Mouse (Mus musculus): ENCODE data around the gene Dffb. TPM values are rescaled to one million over a fixed set of nuclear protein-coding genes. Genes with fewer than 3 reads are reported as not detected.

The Dffb gene
- polyA plus RNA-seq, 1 experiment = 15.7 TPM

DNA sequence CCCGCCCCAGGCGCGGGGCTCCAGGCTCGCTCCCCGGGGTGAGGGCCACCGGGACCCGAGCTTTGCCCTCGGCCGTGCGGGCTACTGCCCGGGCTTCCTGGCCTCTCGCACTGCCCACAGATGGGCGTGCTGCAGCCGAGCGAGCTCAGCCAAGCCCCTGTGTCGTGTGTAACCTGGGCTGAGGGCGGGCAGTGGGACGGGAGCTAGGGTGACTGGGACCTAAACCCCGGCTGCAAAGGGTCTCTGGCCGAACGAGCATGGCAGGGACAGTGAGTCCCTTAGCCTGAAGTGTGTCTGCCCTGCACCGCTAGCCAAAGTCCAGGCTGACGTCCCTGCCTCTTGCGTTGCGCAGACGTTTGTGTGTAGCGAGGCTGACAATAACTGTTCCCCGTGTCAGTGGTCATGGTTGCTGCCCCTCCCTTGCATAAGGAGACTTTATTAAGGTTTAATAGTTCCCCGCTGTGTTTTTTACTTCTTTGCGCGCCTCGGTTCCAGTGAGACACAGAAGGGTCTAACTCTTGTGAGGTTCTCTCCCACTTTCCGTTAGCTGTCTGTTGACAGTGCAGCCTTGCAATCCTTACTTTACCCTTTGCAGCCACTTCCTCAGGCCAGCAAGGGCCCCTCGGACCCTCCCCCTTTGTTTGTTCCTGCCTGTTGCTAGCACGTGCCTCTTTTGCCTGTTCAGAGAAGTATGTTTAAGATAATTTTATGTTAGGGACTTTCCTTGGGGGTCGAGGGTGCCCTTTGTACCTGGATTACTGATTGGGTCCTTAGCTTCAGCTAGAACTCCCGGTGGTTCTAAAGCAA is 17.3 kb downstream of the Dffb start:
- no peak for TF ChIP-seq CTCF (IDR thresholded peaks at IDR 0.05; ENCODE audit: control insufficient read depth, insufficient read depth, low read length)
- peak; percentile 26; the same call in 1 of the 2 replicates for TF ChIP-seq POLR2A (IDR thresholded peaks at IDR 0.05; ENCODE audit: borderline replicate concordance, control insufficient read depth, low read depth, low read length)
- under 1% methylated on average over 37 of the region's 37 CpGs for WGBS
- Histone ChIP-seq H3K4me1 (ENCODE audit: control insufficient read depth, insufficient read depth, low read length) (no peaks in the 10 kb centered on the region; the same call in 1 of the 2 replicates), H3K4me3 (replicated peaks; ENCODE audit: control insufficient read depth, low read depth, low read length) (peak overlapping the region; percentile 99), H3K27ac (ENCODE audit: control insufficient read depth, insufficient read depth, low read depth, low read length, poor library complexity) (peak overlapping the region; percentile 88)

DNA sequence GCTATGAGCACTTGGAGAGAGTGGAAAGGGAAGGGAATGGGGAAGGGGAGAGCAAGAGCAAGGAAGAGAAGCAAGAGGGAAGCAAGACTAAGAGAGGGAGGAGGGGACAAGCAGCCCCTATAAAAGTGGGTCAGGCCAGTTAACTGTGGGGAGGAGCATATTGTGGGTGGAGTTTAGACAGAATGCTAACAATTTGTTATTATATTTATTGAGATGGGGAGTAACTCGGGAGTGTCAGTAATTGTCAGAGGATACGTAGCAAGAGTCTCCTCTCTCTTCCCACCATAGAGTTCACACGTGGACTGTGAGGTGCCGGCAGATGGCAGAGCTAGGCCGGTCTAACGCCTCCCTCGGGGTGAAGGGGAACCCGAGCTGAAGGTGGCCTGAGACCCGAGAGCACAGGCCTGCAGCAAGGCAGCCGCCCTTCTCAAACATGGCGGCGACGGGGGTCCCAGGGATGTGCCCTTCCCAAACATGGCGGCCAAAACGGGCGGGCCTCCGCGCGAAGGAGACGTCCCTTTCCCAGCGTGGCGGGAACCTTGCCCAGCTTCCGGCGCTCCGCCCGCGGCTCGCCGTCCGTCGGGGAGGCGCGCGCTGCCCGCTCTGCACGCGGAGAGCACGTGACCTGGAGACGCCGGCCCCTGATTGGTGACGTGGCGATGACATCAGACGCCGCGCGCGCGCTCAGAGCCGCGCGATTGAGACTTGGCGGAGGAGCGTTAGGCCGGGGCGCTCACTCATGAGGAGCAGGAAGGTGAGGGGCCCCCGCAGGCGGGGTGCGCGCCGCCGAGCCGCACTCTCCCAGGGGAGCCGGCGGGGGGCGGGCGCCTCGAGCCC is 18.1 kb downstream of the Dffb start, which contains the start of gene A430005L14Rik:
Gene A430005L14Rik (plus strand): TSS at position 669 of the 837 bp plus-strand sequence.
- 2% methylated on average over 67 of the region's 67 CpGs for WGBS
- peak within 1 kb of the TSS; percentile 99 for H3K4me3 ChIP-seq (replicated peaks; ENCODE audit: control insufficient read depth, low read depth, low read length)
- H3K4me1 ChIP-seq (ENCODE audit: control insufficient read depth, insufficient read depth, low read length) = no peaks in the 10 kb centered on the region; the same call in 1 of the 2 replicates
- TF ChIP-seq POLR2A (IDR thresholded peaks at IDR 0.05; ENCODE audit: borderline replicate concordance, control insufficient read depth, low read depth, low read length) (no peak; the same call in 1 of the 2 replicates), CTCF (IDR thresholded peaks at IDR 0.05; ENCODE audit: control insufficient read depth, insufficient read depth, low read length) (peak; percentile 20; the same call in 1 of the 2 replicates)
- peak within 1 kb of the TSS; percentile 88 for H3K27ac ChIP-seq (ENCODE audit: control insufficient read depth, insufficient read depth, low read depth, low read length, poor library complexity)

DNA sequence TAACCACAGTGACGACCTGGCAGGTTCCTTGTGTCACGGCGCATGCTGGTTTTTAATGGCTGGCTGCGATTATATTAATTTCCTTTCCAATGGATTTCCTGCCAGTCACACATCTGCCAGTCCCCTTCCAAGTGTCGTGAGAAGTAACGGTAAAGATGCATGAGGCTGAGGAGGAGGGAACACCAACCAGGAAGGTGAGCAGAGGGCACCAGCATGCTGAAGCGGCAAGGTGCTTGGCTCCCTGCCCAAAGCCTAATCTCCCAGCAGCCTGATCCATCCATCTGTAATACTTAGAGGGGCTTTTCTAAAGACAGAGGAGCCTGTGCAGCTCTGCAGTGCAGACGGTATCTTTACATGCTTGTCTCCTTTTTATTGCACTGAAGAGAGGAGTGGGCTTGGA is 19.3 kb downstream of the Dffb start:
- Histone ChIP-seq H3K27ac (ENCODE audit: control insufficient read depth, insufficient read depth, low read depth, low read length, poor library complexity) (no peak overlapping the region), H3K4me3 (replicated peaks; ENCODE audit: control insufficient read depth, low read depth, low read length) (no peak overlapping the region), H3K4me1 (ENCODE audit: control insufficient read depth, insufficient read depth, low read length) (no peaks in the 10 kb centered on the region; the same call in 1 of the 2 replicates)
- TF ChIP-seq CTCF (IDR thresholded peaks at IDR 0.05; ENCODE audit: control insufficient read depth, insufficient read depth, low read length) (no peak), POLR2A (IDR thresholded peaks at IDR 0.05; ENCODE audit: borderline replicate concordance, control insufficient read depth, low read depth, low read length) (no peak)
- WGBS = 84% methylated on average over 8 of the region's 8 CpGs

DNA sequence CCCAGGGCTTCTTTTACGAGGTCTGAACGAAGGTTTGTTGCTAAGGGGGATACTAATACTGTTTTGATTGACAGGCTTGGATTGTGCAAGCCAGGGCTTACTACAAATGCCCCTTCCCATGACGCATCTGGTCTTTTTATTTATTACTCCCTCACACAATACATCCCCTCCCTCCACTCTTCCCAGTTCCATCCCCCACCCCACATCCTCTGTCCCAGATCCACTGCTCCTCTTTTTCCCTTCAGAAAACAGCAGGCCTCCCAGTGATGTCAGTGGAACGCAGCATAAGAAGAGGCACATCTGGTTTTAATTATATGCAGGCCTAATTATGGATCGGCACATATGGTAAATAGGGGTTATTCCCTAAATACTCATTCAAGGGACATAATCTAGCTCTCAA is 23.2 kb downstream of the Dffb start:
- H3K4me1 ChIP-seq (ENCODE audit: control insufficient read depth, insufficient read depth, low read length) = no peaks in the 10 kb centered on the region
- WGBS = 54% methylated on average over 5 of the region's 5 CpGs
- H3K27ac ChIP-seq (ENCODE audit: control insufficient read depth, insufficient read depth, low read depth, low read length, poor library complexity) = no peak overlapping the region
- no peak overlapping the region for H3K4me3 ChIP-seq (replicated peaks; ENCODE audit: control insufficient read depth, low read depth, low read length)
- TF ChIP-seq POLR2A (IDR thresholded peaks at IDR 0.05; ENCODE audit: borderline replicate concordance, control insufficient read depth, low read depth, low read length) = no peak
- TF ChIP-seq CTCF (IDR thresholded peaks at IDR 0.05; ENCODE audit: control insufficient read depth, insufficient read depth, low read length) = no peak

GRCm38 (mm10) chr4:153951150-153951549 is 23.8 kb downstream of the Dffb start:
- Histone ChIP-seq H3K4me3 (replicated peaks; ENCODE audit: control insufficient read depth, low read depth, low read length) (no peak overlapping the region), H3K4me1 (ENCODE audit: control insufficient read depth, insufficient read depth, low read length) (no peaks in the 10 kb centered on the region), H3K27ac (ENCODE audit: control insufficient read depth, insufficient read depth, low read depth, low read length, poor library complexity) (no peak overlapping the region)
- no peak for TF ChIP-seq POLR2A (IDR thresholded peaks at IDR 0.05; ENCODE audit: borderline replicate concordance, control insufficient read depth, low read depth, low read length)
- no peak for TF ChIP-seq CTCF (IDR thresholded peaks at IDR 0.05; ENCODE audit: control insufficient read depth, insufficient read depth, low read length)
- WGBS = 48% methylated on average over 3 of the region's 3 CpGs

GRCm38 (mm10) chr4:153950372-153950771 is 24.6 kb downstream of the Dffb start:
- Histone ChIP-seq H3K4me1 (ENCODE audit: control insufficient read depth, insufficient read depth, low read length) (no peaks in the 10 kb centered on the region), H3K4me3 (replicated peaks; ENCODE audit: control insufficient read depth, low read depth, low read length) (no peak overlapping the region), H3K27ac (ENCODE audit: control insufficient read depth, insufficient read depth, low read depth, low read length, poor library complexity) (no peak overlapping the region)
- 61% methylated on average over 2 of the region's 2 CpGs for WGBS
- no peak for TF ChIP-seq POLR2A (IDR thresholded peaks at IDR 0.05; ENCODE audit: borderline replicate concordance, control insufficient read depth, low read depth, low read length)
- no peak for TF ChIP-seq CTCF (IDR thresholded peaks at IDR 0.05; ENCODE audit: control insufficient read depth, insufficient read depth, low read length)

DNA sequence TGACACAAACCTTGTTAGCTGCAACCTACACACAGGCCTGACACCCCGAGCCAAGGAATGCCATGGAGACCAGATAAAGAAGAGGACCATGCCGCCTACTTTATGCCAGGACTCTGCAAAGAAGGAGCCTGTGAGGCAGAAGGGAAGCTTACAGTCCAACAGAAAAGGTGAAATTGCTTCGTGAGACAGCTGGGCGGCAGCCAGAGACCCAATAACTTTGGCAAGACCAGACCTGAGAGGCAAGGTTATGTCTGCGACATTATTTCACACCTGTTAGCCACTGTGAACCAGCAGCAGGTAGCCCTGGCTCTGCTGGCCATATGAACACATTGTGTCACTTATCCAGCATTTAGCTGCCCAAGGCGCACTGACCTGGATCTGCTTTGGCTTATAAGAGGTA is 29.2 kb downstream of the Dffb start:
- WGBS = 75% methylated on average over 6 of the region's 6 CpGs

GRCm38 (mm10) chr4:153944261-153944660 is 30.7 kb downstream of the Dffb start:
- WGBS = 34% methylated on average over 6 of the region's 6 CpGs
- Histone ChIP-seq H3K4me1 (ENCODE audit: control insufficient read depth, insufficient read depth, low read length) (no peaks in the 10 kb centered on the region), H3K4me3 (replicated peaks; ENCODE audit: control insufficient read depth, low read depth, low read length) (no peak overlapping the region), H3K27ac (ENCODE audit: control insufficient read depth, insufficient read depth, low read depth, low read length, poor library complexity) (no peak overlapping the region)
- TF ChIP-seq CTCF (IDR thresholded peaks at IDR 0.05; ENCODE audit: control insufficient read depth, insufficient read depth, low read length) (no peak), POLR2A (IDR thresholded peaks at IDR 0.05; ENCODE audit: borderline replicate concordance, control insufficient read depth, low read depth, low read length) (no peak)

More for the DNA sequence above, 29.2 kb downstream of the Dffb start:
- TF ChIP-seq CTCF (IDR thresholded peaks at IDR 0.05; ENCODE audit: control insufficient read depth, insufficient read depth, low read length) (no peak), POLR2A (IDR thresholded peaks at IDR 0.05; ENCODE audit: borderline replicate concordance, control insufficient read depth, low read depth, low read length) (no peak)
- Histone ChIP-seq H3K4me3 (replicated peaks; ENCODE audit: control insufficient read depth, low read depth, low read length) (no peak overlapping the region), H3K4me1 (ENCODE audit: control insufficient read depth, insufficient read depth, low read length) (no peaks in the 10 kb centered on the region), H3K27ac (ENCODE audit: control insufficient read depth, insufficient read depth, low read depth, low read length, poor library complexity) (no peak overlapping the region)

Measured in bone marrow, adult 2 months (tissue).